ENCODE assay signal across 11 mouse cellular contexts in genomic region chr2:163458539-163459265, GRCm38 (mm10). TPM values are rescaled to one million over a fixed set of nuclear protein-coding genes. Genes with fewer than 3 reads are reported as not detected.
DNase-seq lines count a peak whose midpoint lies in the region; ATAC-seq lines count a peak whose summit lies in the region.
"Had no signal": no experiment of that assay in that cellular context is flagged by ENCODE, and none has a peak within 500 bp of the region (broad histone marks: within the 10 kb centered on the region; RNA-seq: fewer than 3 reads in every experiment).

No protein-coding gene starts in this region.

- no peak overlapping the region; the same call in 1 of the 2 replicates for H3K4me3 ChIP-seq in hindbrain, embryonic 16.5 days (ENCODE audit: low read length)
- H3K4me3 ChIP-seq: embryonic facial prominence, embryonic 10.5 days had no signal

- peak overlapping the region; percentile 35 for H3K4me2 ChIP-seq in hindbrain, embryonic 16.5 days (ENCODE audit: low read length)

- peak overlapping the region; percentile 38; the same call in 1 of the 2 replicates for H3K9ac ChIP-seq in hindbrain, embryonic 16.5 days (ENCODE audit: low read depth, low read length)

- ATAC-seq in hindbrain, embryonic 16.5 days, result 0 out of 2 replicates have a peak, but pooled peaks have one; percentile 5
- ATAC-seq in inflammation-experienced regulatory T-cells, adult 6 months, result no peak

- 53% methylated on average over 27 of the region's 27 CpGs for WGBS in hindbrain, embryonic 16.5 days

- H3K9me3 ChIP-seq in hindbrain, embryonic 16.5 days (ENCODE audit: control insufficient read depth, low read length), result no peaks in the 10 kb centered on the region
- H3K9me3 ChIP-seq: embryonic facial prominence, embryonic 10.5 days had no signal

- H3K36me3 ChIP-seq in hindbrain, embryonic 16.5 days (ENCODE audit: control insufficient read depth, insufficient read depth, low read length), result peaks cover 14% of the 10 kb centered on the region
- H3K36me3 ChIP-seq: embryonic facial prominence, embryonic 10.5 days had no signal

- no peaks in the 10 kb centered on the region for H3K27me3 ChIP-seq in hindbrain, embryonic 16.5 days (replicated peaks; ENCODE audit: control insufficient read depth, insufficient read depth, low read length)

- DNase-seq in gastrocnemius, adult 18-20 months (ENCODE audit: low spot score), result peak; percentile 66
- DNase-seq in gastrocnemius, postnatal 36 days, result no peak
- DNase-seq in right cerebral cortex, postnatal 4 days, result peak; percentile 43
- DNase-seq in right cerebral cortex, adult 18-20 months, result no peak
- DNase-seq in spleen, postnatal 14 days (ENCODE audit: low spot score in 2 of 2), result no peak
- DNase-seq in testis, postnatal 14 days (ENCODE audit: low spot score), result no peak

- H3K4me1 ChIP-seq in hindbrain, embryonic 16.5 days (ENCODE audit: control insufficient read depth, insufficient read depth, low read depth, low read length), result peaks cover 7% of the 10 kb centered on the region; the same call in 1 of the 2 replicates
- H3K4me1 ChIP-seq: embryonic facial prominence, embryonic 10.5 days had no signal

- intact Hi-C loops in gastrocnemius, postnatal 36 days (cut with DNase I), result no loop called here

- H3K27ac ChIP-seq in hindbrain, embryonic 16.5 days (ENCODE audit: low read depth, low read length), result peak overlapping the region; percentile 58
- H3K27ac ChIP-seq: embryonic facial prominence, embryonic 10.5 days had no signal

RNA-seq across cellular contexts. Expression of gene Fitm2, which starts 13.7 kb away (rescaled TPM):
- total RNA-seq in gastrocnemius, adult 18-20 months (2021), result 10 to 100 TPM; 76.5 TPM
- total RNA-seq in gastrocnemius, postnatal 36 days (2021), result 10 to 100 TPM; 70.2 to 84.3 TPM
- 18.0 and 18.2 TPM in 2 replicates for polyA plus RNA-seq in hindbrain, embryonic 16.5 days (2015; fragmentation: Nextera tagmentation; extraction: Ambion mirVana)
- 1 to 10 TPM; 1.3 to 3.0 (median 2.2) TPM for polyA plus RNA-seq in inflammation-experienced regulatory T-cells, adult 6 months (2017; shearing (Covaris generic))

RNA-seq across cellular contexts. Expression of gene Gdap1l1, which starts 20.4 kb away (rescaled TPM):
- under 1 TPM in 1 of 2 experiments, not detected in 1; 0.21 TPM for total RNA-seq in gastrocnemius, adult 18-20 months (2021)
- total RNA-seq in gastrocnemius, postnatal 36 days (2021), result not detected
- 139 and 147 TPM in 2 replicates for polyA plus RNA-seq in hindbrain, embryonic 16.5 days (2015; fragmentation: Nextera tagmentation; extraction: Ambion mirVana)
- polyA plus RNA-seq in inflammation-experienced regulatory T-cells, adult 6 months (2017; shearing (Covaris generic)), result under 1 TPM in 1 of 3 experiments, not detected in 2; 0.39 TPM
- total RNA-seq: CH12.LX; liver, adult 2 months had no signal
- polyA plus RNA-seq: liver, adult 2 months had no signal

RNA-seq across cellular contexts. Expression of gene R3hdml, which starts 33.4 kb away (rescaled TPM):
- not detected for total RNA-seq in gastrocnemius, adult 18-20 months (2021)
- total RNA-seq in gastrocnemius, postnatal 36 days (2021), result not detected
- polyA plus RNA-seq in hindbrain, embryonic 16.5 days (2015; fragmentation: Nextera tagmentation; extraction: Ambion mirVana), result 0.34 and 1.0 TPM in 2 replicates
- polyA plus RNA-seq in inflammation-experienced regulatory T-cells, adult 6 months (2017; shearing (Covaris generic)), result not detected
- total RNA-seq: CH12.LX; liver, adult 2 months had no signal
- polyA plus RNA-seq: embryonic facial prominence, embryonic 10.5 days; liver, adult 2 months had no signal

RNA-seq across cellular contexts. Expression of gene Oser1, which starts 34.2 kb away (rescaled TPM):
- 10 to 100 TPM; 31.4 to 38.1 TPM for total RNA-seq in gastrocnemius, adult 18-20 months (2021)
- total RNA-seq in gastrocnemius, postnatal 36 days (2021), result 10 to 100 TPM; 31.3 to 32.4 TPM
- polyA plus RNA-seq in hindbrain, embryonic 16.5 days (2015; fragmentation: Nextera tagmentation; extraction: Ambion mirVana), result 70.6 and 72.2 TPM in 2 replicates
- 100 to 1,000 TPM; 120 to 137 (median 126) TPM for polyA plus RNA-seq in inflammation-experienced regulatory T-cells, adult 6 months (2017; shearing (Covaris generic))

RNA-seq across cellular contexts. Expression of gene Hnf4a, which starts 47.9 kb away (rescaled TPM):
- total RNA-seq in gastrocnemius, adult 18-20 months (2021), result under 1 TPM; 0.21 to 0.28 TPM
- not detected for total RNA-seq in gastrocnemius, postnatal 36 days (2021)
- 0.05 TPM in 1 of 2 replicates, not detected in the other for polyA plus RNA-seq in hindbrain, embryonic 16.5 days (2015; fragmentation: Nextera tagmentation; extraction: Ambion mirVana)
- not detected for polyA plus RNA-seq in inflammation-experienced regulatory T-cells, adult 6 months (2017; shearing (Covaris generic))
- total RNA-seq: CH12.LX had no signal
- polyA plus RNA-seq: embryonic facial prominence, embryonic 10.5 days had no signal

Comparison
In these comparisons a context has a peak if more than half of its experiments do, and no peak if none do; other contexts are left out.
1. DNase-seq: peak in gastrocnemius, adult 18-20 months (single experiment) and right cerebral cortex, postnatal 4 days (single experiment); none in gastrocnemius, postnatal 36 days (0 of 2), right cerebral cortex, adult 18-20 months (single experiment), spleen, postnatal 14 days (0 of 2) and testis, postnatal 14 days (single experiment).